Mouse (Mus musculus): Measurements from ENCODE around the gene Gng13. TPM values are rescaled to one million over a fixed set of nuclear protein-coding genes. Genes with fewer than 3 reads are reported as not detected.

The Gng13 gene
- polyA plus RNA-seq, 2 experiments, result not detected

DNA sequence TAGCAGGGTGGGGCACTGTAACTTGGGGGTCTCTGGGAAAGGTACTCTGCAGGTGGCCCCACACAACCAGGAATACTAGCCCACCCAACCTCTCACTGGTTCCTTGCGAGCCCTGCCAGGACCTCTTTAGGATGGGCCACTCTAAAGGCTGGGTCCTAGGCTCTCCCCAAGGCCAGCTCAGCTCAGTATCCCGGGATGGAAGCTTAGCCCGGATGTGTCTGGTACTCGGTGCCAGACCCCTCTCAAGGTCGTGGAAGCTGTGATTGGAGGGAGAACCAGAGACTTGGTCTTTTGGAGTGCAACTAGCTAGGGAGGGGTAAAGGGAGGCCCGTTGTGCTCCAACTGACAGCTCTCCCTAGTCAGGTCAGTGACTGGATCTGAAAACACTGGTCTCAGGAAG lies 720 bp downstream of the Gng13 start:
- peak overlapping the region in 1 of 2 experiments; percentile 2; a peak in 1 of 4 replicates for H3K4me3 ChIP-seq (ENCODE audit: insufficient read depth in 1 of 2, low read depth in 2 of 2, low read length in 2 of 2)
- no peaks in the 10 kb centered on the region for H3K9me3 ChIP-seq (ENCODE audit: control insufficient read depth, low read length)
- no peak overlapping the region for H3K9ac ChIP-seq (replicated peaks)
- 4% methylated on average over 6 of the region's 6 CpGs for WGBS (ENCODE audit: insufficient replicate concordance)
- peak overlapping the region; percentile 52 for H3K4me2 ChIP-seq (ENCODE audit: low read depth)
- H3K4me1 ChIP-seq (replicated peaks; ENCODE audit: control insufficient read depth in 2 of 2, insufficient read depth in 2 of 2, low read length in 1 of 2), result 0 out of 4 replicates have a peak, but pooled peaks cover 0 to 6% of the 10 kb centered on the region in 2 experiments
- DNase-seq (ENCODE audit: low read depth in 3 of 3, low spot score in 3 of 3), result no peak
- H3K27ac ChIP-seq, result no peak overlapping the region
- H3K36me3 ChIP-seq (replicated peaks; ENCODE audit: control insufficient read depth, insufficient read depth, low read depth), result peaks cover 5% of the 10 kb centered on the region
- TF ChIP-seq EP300 (IDR thresholded peaks at IDR 0.05; ENCODE audit: low read depth) (no peak), CTCF (IDR thresholded peaks at IDR 0.05; ENCODE audit: low read depth) (no peak)
- H3K27me3 ChIP-seq (ENCODE audit: control insufficient read depth, insufficient read depth, low read length), result peaks cover 18% of the 10 kb centered on the region
- no peak for ATAC-seq (ENCODE audit: insufficient read depth)

DNA sequence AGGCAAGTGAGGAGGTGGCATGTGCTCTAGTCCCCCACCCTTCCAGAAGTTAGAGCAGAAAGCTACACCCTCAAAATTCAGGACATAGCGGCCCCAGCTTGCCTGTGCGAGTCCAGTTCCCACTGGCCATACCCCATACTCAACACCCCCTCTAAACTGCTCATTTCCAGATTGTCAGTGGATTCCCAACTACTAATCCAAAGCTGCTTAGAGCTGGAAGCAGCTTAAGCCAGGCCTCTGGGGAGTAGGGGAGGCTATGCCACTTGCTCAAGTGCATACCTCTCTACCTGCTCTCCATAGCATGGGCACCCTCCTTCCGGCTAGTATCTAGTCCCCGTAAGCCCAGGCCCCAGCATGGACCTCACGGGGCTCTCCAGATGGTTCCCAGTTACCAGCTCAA lies 4.5 kb downstream of the Gng13 start:
- WGBS (ENCODE audit: insufficient replicate concordance), result 83% methylated on average over 5 of the region's 5 CpGs
- peaks cover 0 to 2% of the 10 kb centered on the region in 2 experiments; a peak in 1 of 4 replicates for H3K4me1 ChIP-seq (replicated peaks; ENCODE audit: control insufficient read depth in 2 of 2, insufficient read depth in 2 of 2, low read length in 1 of 2)
- DNase-seq (ENCODE audit: low read depth in 3 of 3, low spot score in 3 of 3), result no peak
- H3K9me3 ChIP-seq (ENCODE audit: control insufficient read depth, low read length), result no peaks in the 10 kb centered on the region
- TF ChIP-seq EP300 (IDR thresholded peaks at IDR 0.05; ENCODE audit: low read depth) (no peak), CTCF (IDR thresholded peaks at IDR 0.05; ENCODE audit: low read depth) (no peak)
- H3K4me2 ChIP-seq (ENCODE audit: low read depth), result no peak overlapping the region
- no peak overlapping the region for H3K4me3 ChIP-seq (ENCODE audit: insufficient read depth in 1 of 2, low read depth in 2 of 2, low read length in 2 of 2)
- H3K27ac ChIP-seq, result no peak overlapping the region
- peaks cover 16% of the 10 kb centered on the region for H3K27me3 ChIP-seq (ENCODE audit: control insufficient read depth, insufficient read depth, low read length)
- ATAC-seq (ENCODE audit: insufficient read depth), result no peak
- H3K36me3 ChIP-seq (replicated peaks; ENCODE audit: control insufficient read depth, insufficient read depth, low read depth), result peaks cover 5% of the 10 kb centered on the region
- H3K9ac ChIP-seq (replicated peaks), result no peak overlapping the region

GRCm38 (mm10) chr17:25723470-25723869 lies 6.5 kb downstream of the Gng13 start:
- no peak for DNase-seq (ENCODE audit: low read depth in 3 of 3, low spot score in 3 of 3)
- Histone ChIP-seq H3K4me2 (ENCODE audit: low read depth) (no peak overlapping the region), H3K9me3 (ENCODE audit: control insufficient read depth, low read length) (no peaks in the 10 kb centered on the region), H3K27ac (no peak overlapping the region), H3K36me3 (replicated peaks; ENCODE audit: control insufficient read depth, insufficient read depth, low read depth) (peaks cover 5% of the 10 kb centered on the region), H3K4me3 (ENCODE audit: insufficient read depth in 1 of 2, low read depth in 2 of 2, low read length in 2 of 2) (no peak overlapping the region), H3K9ac (replicated peaks) (no peak overlapping the region), H3K27me3 (ENCODE audit: control insufficient read depth, insufficient read depth, low read length) (no peaks in the 10 kb centered on the region), H3K4me1 (replicated peaks; ENCODE audit: control insufficient read depth in 2 of 2, insufficient read depth in 2 of 2, low read length in 1 of 2) (peaks cover 0 to 2% of the 10 kb centered on the region in 2 experiments; a peak in 1 of 4 replicates)
- TF ChIP-seq CTCF (IDR thresholded peaks at IDR 0.05; ENCODE audit: low read depth), result no peak
- no peak for TF ChIP-seq EP300 (IDR thresholded peaks at IDR 0.05; ENCODE audit: low read depth)
- WGBS (ENCODE audit: insufficient replicate concordance), result 89% methylated on average over 19 of the region's 19 CpGs
- ATAC-seq (ENCODE audit: insufficient read depth), result no peak

- H3K27ac ChIP-seq, result no peak overlapping the region
- TF ChIP-seq EP300 (IDR thresholded peaks at IDR 0.05; ENCODE audit: low read depth) (no peak), CTCF (IDR thresholded peaks at IDR 0.05; ENCODE audit: low read depth) (peak; percentile 63)
- ATAC-seq (ENCODE audit: insufficient read depth) (no peak), DNase-seq (ENCODE audit: low read depth in 3 of 3, low spot score in 3 of 3) (no peak)
- peaks cover 5% of the 10 kb centered on the region for H3K36me3 ChIP-seq (replicated peaks; ENCODE audit: control insufficient read depth, insufficient read depth, low read depth)
- no peak overlapping the region for H3K9ac ChIP-seq (replicated peaks)
- no peak overlapping the region for H3K4me3 ChIP-seq (ENCODE audit: insufficient read depth in 1 of 2, low read depth in 2 of 2, low read length in 2 of 2)
- peaks cover 0 to 2% of the 10 kb centered on the region in 2 experiments; a peak in 1 of 4 replicates for H3K4me1 ChIP-seq (replicated peaks; ENCODE audit: control insufficient read depth in 2 of 2, insufficient read depth in 2 of 2, low read length in 1 of 2)
- no peaks in the 10 kb centered on the region for H3K9me3 ChIP-seq (ENCODE audit: control insufficient read depth, low read length)
- H3K27me3 ChIP-seq (ENCODE audit: control insufficient read depth, insufficient read depth, low read length), result no peaks in the 10 kb centered on the region
- H3K4me2 ChIP-seq (ENCODE audit: low read depth), result no peak overlapping the region
- WGBS (ENCODE audit: insufficient replicate concordance), result 78% methylated on average over 7 of the region's 7 CpGs
These were observed 6.9 kb downstream of the Gng13 start for GRCm38 (mm10) chr17:25723919-25724318.

GRCm38 (mm10) chr17:25725264-25725663 lies 8.3 kb downstream of the Gng13 start:
- peaks cover 4% of the 10 kb centered on the region for H3K36me3 ChIP-seq (replicated peaks; ENCODE audit: control insufficient read depth, insufficient read depth, low read depth)
- no peaks in the 10 kb centered on the region for H3K27me3 ChIP-seq (ENCODE audit: control insufficient read depth, insufficient read depth, low read length)
- ATAC-seq (ENCODE audit: insufficient read depth), result no peak
- no peak overlapping the region for H3K9ac ChIP-seq (replicated peaks)
- no peak for DNase-seq (ENCODE audit: low read depth in 3 of 3, low spot score in 3 of 3)
- H3K4me3 ChIP-seq (ENCODE audit: insufficient read depth in 1 of 2, low read depth in 2 of 2, low read length in 2 of 2), result no peak overlapping the region
- WGBS (ENCODE audit: insufficient replicate concordance), result 89% methylated on average over 6 of the region's 6 CpGs
- no peak overlapping the region for H3K4me2 ChIP-seq (ENCODE audit: low read depth)
- no peak overlapping the region for H3K27ac ChIP-seq
- peaks cover 0 to 2% of the 10 kb centered on the region in 2 experiments; a peak in 1 of 4 replicates for H3K4me1 ChIP-seq (replicated peaks; ENCODE audit: control insufficient read depth in 2 of 2, insufficient read depth in 2 of 2, low read length in 1 of 2)
- H3K9me3 ChIP-seq (ENCODE audit: control insufficient read depth, low read length), result no peaks in the 10 kb centered on the region
- TF ChIP-seq CTCF (IDR thresholded peaks at IDR 0.05; ENCODE audit: low read depth) (no peak), EP300 (IDR thresholded peaks at IDR 0.05; ENCODE audit: low read depth) (no peak)

Measured in liver, embryonic 14.5 days (tissue).